Mouse (Mus musculus): Measurements from ENCODE around the gene Robo2.

GRCm38 (mm10) chr16:74070628-74071027, 341.0 kb downstream of the Robo2 start:
- TF ChIP-seq CTCF (IDR thresholded peaks at IDR 0.05; ENCODE audit: borderline replicate concordance, extremely low read depth, insufficient read depth, insufficient read length) (no peak), POLR2A (IDR thresholded peaks at IDR 0.05; ENCODE audit: borderline replicate concordance, extremely low read depth, insufficient read depth, insufficient read length, poor library complexity, severe bottlenecking) (no peak)

Measured in brain, embryonic 14.5 days (tissue).